Mouse (Mus musculus): ENCODE results near the gene Rab44.

Gene Rab44

DNA sequence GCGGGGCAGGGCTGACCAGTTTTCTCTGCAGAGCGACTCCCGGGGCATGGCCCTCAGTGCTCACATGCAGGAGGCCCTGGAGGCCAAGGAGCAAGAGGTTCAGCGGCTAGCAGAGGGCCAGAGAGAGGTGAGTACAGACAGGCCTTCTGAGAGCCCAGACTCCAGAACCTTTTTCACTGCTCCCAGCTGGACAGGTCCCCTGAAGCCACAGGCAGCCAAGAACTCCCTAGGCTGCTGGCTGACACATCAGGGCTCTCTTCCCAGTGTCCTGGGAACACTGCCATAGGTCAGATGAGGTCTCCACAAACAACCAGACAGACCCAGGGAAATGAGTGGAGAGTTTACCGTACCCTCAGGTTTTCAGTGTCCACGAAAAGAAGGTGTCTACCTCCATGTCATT is 22.3 kb downstream of the Rab44 start:
- peak; percentile 42 to 46 for DNase-seq

DNA sequence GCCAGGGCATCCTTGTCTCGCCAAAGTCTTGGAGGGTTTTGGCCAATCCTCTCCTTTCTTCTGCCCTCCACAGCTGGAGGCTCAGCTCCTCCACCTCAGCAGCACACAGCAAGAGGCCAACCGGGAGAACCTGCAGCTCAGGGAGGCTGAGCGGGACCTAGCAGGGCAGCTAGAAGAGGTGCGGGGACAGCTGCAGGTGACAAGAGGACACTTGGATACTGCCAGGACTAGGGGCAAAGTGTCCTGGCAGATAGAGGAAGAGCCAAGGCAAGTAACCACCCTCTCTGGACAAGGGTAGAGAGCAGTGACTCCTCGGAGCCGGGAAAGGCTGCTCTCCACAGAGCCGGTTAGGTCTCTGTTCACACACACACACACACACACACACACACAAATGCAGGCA is 24.0 kb downstream of the Rab44 start:
- DNase-seq = no peak

DNA sequence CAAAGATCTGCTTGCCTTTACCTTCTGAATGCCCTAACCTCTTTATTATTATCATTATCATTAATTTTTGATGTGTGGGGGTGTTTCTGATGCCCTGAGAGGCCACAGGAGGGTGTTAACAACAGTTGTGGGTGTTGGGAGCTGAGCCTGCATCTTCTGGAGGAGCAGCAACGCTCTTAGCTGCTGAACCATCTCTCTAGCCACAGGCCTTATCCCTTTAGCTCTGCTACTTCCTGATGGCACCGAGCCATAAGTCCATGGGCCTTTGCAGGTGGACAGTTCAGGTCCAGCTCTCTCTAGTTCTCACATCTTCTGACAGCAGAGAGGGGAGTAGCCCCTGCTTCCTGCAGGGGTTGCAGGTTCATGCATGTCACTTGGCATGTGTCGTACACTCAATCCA is 27.6 kb downstream of the Rab44 start:
- no peak for DNase-seq

DNA sequence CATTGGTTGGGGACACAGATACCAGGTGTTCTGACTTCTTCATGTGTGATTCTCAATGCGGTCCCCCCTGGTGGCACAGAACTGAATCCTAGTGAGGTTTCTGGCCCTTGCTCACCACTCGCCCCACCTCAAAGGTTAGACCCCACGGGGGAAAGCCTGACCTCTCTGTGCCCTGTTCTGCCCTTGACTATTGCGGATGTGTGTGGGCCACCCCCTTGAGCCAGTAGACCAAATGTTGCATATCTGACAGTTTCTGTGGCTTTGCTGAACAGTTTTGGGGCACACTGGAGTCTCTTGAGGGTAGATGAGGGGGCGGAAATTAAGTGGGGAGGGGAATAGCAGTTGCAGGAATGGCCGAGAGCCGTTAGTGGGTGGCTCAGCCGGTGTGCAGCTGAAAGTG is 29.3 kb downstream of the Rab44 start:
- no peak for DNase-seq

DNA sequence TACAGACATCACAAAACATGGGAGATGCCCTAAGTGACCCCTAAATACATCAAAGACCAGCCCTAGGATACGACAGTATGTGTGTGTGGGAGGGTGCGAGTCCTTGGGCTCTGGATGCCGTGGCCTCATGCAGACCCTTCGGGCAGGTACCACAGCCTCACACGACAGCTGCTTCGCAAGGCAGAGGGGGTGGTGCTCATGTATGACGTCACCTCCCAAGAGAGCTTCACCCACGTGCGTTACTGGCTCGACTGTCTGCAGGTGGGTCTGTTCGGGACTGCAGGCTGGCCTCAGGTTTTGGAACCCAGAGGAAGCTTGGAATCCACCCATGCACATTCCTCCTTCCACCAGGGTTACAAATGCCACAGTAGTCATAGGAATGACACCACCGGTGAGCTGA is 31.2 kb downstream of the Rab44 start:
- no peak for DNase-seq

DNA sequence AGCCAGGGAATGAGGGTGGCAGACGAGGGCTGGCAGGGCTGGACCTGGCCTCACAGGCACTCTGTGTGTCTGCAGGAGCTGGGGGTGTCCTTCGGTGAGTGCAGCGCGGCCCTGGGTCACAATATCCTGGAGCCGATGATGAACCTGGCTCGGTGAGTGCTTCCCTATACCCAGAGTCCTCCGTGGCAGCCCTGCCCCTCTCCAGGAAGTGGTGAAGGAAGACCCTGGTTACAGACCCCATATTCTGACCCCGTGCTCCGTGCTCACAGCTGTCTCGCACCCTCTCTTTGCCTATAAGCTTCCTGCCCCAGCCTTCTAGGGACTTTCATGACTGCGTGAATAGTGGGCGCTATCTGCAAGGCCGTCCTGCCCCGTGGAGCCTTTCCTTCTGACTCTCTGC is 33.3 kb downstream of the Rab44 start:
- no peak for DNase-seq

DNA sequence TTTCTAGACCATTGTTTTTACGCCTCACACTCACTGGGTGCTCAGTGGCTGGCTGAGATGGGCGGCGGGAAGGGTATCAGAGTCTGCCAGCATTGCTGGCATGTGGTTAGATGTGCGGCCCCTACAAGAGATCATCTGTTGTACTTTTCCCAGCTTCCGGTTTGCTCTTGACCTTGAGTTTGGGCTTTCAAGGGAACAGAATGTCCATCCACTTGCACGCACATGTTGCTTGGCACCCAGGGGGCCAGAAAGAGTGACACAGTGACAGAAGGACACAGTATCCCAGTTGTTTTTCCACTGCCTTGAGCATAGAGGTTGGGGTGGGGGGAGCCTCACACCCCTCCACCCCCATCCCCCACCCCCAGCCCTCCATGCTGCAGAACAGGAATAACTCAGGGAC is 33.8 kb downstream of the Rab44 start:
- DNase-seq = no peak

DNA sequence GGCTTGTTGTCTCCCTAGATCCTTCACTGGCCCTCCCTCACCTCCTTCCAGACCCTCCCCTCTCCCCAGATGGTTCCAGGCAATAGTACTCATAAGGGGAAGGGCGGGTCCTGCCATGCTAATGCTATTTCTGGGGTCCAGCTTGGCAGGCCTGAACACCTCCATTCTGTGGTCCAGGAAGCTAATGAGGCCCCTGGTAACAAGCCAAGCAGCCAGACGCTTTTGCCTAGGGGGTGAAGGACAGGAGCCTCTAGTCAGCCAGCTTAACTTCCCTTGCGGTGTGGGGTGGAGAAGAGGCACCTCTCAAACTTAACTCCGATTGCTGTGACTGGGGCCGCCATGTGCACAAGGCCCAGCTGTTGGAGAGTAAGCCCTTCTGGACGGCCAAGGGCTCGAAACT is 35.8 kb downstream of the Rab44 start:
- peak in 1 of 2 experiments; percentile 24 for DNase-seq

DNA sequence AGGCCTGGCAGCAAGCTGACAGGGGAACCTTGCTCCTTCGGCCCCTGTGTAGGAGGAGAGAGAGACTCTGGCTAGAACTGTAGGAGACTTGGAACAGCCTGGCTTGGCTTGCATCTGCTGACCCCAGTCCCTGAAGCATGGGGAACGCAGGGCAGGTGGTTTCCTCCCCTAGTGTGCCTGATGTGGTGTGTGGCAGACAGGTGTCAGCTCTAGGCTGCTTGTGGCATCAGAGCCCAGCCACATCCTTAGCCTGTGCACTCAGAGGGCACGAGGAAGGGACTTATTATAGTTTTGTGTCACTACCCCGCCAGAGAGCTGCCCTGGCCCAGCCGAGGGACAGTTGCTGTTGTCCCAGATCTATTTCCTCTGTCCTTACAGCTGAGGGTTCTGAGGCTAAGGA is 38.6 kb downstream of the Rab44 start:
- DNase-seq = no peak

DNA sequence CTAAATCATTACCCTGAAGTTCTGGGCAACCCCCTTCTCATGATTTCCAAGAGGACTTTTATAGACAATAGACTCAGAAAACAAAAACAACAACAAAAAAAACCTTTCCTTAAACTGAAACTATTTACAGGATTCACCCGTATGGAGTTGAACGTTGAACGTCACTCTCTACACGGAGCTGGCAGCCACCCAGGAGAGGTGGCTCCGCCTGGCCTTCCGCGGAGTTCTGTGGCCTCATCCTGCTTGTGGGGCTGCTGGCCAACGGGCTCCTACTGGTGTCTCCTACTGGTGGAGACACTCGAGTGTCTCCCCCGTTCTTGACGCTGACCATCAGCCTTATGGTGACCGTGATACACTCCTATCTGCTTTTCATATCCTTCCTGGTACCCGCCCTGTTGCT is 40.3 kb downstream of the Rab44 start:
- DNase-seq = no peak

DNA sequence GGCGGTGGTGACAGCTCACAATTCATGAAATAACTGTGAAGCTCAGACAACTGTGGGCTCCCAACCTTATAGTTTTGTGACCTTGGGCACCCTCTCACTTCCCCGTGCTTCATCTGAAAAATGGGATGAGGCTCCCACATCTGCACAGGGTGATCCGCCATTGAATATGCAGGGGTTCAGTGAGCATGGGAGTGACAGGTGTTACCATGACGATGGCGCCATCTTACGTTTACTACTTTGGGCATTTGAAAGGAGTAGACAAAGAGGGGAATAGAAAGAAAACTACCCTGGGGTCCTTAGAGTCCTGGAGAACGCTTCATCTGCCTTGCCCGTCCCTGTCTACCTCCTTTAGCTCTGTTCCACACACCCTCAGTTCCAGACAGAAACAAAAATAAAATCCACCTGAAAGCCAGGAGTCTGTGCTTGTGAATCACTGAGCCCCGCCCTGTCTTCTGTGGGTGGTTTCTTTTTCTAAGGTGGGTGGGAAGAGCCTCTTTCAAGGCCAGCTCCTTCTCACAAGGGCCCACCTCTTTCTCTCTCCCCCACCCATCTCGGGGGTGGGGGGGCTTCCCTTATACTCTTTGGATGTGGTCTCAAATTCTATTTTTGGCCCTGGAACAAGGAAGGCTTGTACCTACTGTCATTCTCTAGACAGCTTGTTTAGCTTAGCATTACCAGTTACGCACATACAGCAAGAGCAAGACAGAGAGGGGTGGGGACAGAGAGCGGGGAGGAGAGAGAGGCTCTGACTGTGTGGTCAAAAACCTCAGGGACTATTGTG is 41.6 kb downstream of the Rab44 start:
- no peak for DNase-seq

DNA sequence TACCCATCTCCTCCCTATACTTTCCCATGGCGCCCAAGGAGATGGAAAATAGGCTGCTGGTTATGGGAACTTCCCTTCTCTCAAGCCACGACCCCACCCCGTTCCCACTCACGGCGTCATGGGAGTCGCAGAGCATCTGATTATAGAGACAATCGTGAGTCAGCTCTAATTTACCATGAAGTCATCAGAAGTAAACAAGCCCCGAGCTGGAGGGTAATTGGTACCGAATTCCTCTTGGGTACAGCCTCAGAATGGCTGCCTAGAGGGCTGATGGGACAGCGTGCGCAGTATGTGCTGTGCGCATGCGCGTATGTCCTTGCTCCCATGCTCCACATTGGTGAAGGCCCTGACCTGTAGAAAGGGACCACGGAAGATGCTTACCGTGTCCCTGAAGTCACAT is 42.5 kb downstream of the Rab44 start:
- DNase-seq = no peak

DNA sequence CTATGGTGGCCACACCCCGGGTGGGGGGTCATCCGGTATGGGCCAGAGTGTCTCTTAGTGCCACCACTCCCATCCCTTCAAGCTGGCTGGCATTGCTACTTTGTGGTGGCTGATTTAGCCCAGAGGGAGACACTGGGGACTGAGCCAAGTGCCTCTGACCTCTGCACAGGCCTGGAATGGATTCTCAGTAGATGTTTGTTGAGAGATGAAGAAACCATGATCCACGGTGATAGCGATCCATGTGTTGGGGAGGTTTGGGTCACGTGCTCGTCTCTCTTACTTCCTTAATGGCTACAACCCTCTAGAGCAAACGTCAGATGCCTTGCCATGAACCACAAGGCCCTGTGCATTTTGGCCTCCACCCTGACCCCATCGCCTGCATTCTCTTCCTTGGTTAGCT is 42.9 kb downstream of the Rab44 start:
- DNase-seq = no peak

DNA sequence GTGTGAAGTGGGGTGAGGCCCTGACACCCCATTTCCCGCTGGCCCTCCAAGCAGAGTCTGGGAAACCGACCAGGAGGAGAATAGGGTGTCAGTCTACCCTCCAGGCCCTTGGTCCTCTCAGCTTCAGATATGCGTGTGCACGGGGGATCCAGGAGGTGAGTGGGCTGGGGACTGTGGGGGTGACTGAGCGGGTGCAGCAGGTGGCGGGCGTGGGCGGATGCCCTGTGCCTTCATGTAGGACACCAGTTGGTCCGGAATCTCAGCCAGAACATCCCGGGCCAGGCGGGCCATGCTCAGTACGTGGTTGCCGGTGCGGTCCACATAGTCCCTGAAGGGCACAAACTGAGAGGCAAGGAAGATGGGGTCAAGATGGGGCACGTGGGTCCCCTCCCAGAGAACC is 45.0 kb downstream of the Rab44 start:
- DNase-seq = no peak

DNA sequence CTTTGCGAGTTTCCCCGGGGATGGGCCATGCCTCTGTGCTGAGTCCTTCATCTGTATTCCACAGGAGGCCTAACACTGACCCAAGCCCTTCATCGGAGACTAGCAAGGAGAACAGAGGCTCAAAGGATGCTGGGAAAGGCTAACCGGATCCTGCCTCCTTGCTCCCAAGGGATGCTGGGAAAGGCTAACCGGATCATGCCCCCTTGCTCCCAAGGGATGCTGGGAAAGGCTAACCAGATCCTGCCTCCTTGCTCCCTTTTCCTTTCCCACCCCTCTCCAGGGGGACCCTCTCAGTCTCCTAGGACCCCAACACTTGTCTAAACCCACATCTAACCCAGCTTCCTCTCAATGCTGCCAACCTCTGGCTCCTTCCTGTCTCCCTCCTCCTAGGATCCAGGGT is 45.4 kb downstream of the Rab44 start:
- DNase-seq = no peak

DNA sequence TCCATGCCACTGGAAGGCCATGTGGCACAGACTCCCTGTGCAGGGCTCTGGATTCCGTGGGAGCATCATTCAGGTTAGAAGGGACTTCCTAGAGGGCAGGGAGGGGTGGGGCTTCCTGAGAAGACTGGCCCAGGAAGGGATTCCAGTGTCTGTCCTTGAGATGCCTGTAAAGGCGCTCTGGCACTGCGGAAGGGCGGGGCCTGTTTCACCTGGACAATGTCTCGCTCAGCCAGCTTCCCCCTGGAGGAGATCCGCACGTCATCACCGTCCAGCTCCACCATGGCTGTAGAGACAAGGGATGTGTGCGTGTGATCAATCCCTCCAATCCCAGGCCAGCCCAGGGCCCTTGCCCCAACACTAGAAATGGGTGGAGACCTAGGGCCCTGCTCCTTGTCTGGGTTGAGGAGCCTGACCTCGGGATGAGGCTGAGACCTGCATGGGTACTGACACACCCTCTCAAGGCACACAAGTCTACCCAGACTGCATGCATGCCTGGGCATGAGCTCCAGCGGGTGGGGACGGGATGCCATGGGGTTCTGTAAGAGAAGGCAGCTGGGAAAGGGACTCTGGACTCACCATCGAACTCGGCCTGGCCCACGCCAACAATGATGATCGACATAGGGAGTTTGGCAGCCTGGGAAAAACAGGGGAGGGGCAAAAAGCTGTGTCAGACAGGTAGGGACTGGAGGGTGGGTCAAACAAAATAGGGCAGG is 46.0 kb downstream of the Rab44 start:
- DNase-seq = no peak

DNA sequence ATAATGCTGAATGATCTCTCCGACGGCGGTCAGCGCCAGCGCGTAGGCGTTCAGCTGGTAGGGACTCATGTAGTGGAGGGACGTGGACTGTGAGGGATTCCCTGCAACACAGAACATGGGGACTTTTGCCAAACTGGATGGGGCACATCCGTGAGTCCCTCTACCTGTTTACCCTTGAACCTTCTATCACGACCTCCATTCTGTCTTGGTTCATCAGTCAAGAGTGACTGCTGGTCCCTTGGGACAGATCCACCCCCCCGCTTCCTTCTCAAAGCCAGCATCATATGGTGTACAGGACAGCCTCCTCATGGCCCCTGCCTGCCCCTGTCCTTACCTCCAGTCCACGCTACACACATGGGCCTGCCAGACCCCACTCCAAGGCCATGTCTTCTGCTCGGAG is 48.4 kb downstream of the Rab44 start:
- DNase-seq = no peak

DNA sequence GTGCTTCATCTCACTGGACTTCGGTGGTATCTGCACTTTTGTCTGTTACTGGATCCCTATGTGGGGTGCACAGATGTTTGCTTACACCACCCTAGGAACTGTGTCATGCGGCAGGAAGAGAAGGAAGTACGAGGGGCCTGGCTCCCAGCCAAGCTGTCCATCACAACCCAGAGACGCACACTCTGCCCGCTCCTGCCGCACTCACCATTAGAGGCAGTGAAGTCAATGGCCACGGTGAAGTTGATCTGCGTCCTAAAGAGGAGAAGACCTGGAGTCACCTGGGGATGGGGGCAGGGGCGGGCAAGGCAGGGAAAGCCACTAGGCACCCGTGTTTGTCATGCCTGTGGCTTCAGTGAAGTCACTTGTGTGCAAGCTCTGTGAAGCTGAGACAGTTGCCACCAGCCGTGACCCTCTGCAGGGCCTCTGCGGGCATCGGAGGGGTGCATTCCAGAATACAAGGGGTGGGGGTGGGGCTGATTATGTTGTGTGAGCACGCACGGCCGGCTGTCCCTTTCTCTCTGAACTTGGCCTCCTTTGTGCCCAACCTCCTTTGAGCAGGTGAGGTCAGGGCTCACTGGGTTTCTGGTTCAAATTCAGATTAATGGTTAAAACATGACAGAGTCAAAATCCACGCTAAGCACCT is 50.6 kb downstream of the Rab44 start:
- DNase-seq = no peak

DNA sequence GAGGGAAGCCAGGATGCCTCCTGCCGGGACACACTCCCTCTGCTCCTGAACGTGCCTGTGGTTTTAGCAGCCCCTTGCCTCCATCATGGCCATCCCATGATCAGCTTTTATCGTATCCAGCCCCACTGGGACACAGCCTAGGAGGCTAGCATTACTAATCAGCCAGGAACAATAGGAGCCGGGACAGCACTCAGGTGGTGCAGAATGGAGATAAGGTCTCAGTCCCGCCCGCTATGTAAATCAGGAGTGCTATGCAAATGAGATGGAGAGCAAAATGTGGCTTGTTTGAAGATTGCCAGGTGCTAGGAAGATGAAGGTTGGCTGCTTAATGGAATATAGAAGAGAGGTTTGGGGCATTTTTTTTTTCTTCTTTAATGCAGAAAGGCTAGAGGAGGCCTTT is 51.5 kb downstream of the Rab44 start:
- DNase-seq = no peak

DNA sequence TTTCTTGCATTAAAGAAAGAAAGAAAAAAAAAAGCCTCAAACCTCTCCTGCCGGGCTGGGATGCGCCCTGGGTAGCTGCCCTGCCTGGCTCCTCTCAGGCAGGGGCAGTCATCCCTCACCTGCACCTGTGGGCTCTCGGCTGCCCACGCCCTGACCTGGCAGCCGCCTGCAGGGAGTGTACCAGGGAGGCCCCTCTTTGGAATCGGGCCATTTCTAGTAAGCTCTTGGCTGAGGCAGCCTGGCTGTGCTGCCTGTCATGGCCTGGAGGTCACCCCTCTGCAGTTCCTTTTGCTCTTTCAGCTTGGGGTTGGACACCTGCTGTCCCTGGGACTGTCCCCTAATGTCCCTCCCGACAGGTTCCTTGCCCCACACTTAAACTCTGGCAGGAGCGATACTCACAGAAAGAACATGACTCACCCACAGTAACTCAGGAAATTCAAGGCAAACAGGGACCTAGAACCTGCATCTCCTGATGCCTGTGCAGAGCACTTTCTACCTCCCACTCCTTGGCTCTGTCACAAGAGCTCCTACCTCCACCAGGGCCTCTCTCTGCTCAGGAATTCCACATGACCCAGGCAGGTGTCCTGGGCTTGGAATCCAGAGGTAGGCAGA is 52.1 kb downstream of the Rab44 start:
- no peak for DNase-seq

DNA sequence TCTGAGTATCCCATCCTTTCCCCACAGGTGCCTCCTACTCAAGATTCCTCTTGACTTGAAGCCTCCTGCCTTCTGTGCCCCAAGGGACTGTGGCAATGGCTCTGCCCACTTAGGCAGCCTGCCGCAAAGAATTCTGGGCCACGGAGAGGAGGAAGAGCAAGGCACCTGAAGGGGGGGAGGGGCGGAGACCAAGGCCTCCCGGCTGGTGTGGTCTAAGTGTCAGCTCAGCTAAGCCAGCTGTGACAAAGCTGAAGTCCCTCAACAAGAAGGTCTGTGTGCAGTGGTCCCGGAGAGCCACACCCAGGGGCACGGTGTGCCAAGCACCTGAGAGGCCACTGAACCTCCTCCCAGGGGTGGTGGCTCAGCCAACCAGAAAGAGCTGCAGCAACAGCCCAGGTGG is 53.4 kb downstream of the Rab44 start:
- no peak for DNase-seq

DNA sequence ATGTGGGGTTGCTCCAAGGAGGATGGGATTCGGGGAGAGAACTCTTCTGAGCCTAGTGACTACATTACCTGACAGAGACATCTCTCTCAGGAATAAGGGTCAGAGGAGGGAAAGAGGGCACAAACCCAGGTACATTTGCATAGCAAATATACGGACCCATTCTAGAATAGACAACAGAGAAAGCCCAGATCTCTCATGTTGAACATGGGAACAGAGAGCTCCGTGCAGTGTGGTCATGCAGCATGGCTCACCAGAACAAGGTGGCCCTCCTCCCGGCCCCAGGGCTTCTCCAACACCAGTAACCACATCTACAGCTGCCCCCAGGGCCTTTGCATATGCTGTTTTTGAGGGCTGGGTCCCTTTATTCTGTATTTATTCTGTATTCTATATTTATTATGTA is 54.5 kb downstream of the Rab44 start:
- no peak for DNase-seq

DNA sequence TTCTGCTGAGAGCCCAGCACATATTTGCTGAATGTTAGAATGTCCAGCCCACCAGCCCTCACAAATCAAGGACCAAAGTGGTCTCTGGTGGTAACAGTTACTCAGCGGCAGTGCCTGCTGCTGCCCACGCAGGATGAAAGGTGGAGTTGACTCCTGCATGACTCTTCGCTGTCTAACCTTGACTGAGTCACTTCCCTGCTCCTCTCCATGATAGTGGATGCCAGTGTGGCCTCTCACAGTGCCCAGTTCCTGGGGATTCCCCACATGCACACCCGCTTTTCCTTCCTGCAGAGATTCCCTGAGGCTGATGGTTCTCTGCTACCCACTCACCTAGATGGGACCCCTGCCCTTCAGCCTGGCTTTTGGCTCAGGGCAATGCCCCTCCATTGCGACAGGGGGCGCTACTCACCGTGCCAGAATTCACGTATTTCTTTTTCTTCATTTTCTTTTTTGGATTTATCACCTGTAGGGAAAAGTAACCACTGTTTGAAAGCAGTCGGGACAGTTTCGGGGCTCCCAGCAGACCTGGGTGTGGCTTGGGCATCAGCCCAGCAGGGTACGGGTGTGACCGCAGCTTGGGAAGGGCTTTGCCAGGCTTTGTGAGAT is 55.2 kb downstream of the Rab44 start:
- no peak for DNase-seq
